Mouse (Mus musculus) neural tube, postnatal 0 days (tissue): ENCODE results near the gene Vmn2r2. TPM values are rescaled to one million over a fixed set of nuclear protein-coding genes. Genes with fewer than 3 reads are reported as not detected.

ENCODE experiments used
- polyA plus RNA-seq: library from polyadenylated mRNA; unstranded; fragments of >200 nt; fragmentation: Nextera tagmentation; extraction: Ambion mirVana; gene quantifications from 2 replicates; pipeline ENCODE4 v1.2.1, GENCODE M21; 2015

The Vmn2r2 gene
- polyA plus RNA-seq, result 0.10 and 0.12 TPM in 2 replicates

GRCm38 (mm10) chr3:64141878-64142508 is at the start of gene Vmn2r2:
Gene Vmn2r2 (minus strand): TSS chr3:64141928.

GRCm38 (mm10) chr3:64081247-64081646 is 60.5 kb downstream of the Vmn2r2 start, which contains the start of gene Vmn2r1:
Gene Vmn2r1 (plus strand): TSS chr3:64081547.

Other genes starting within 250 kb of the Vmn2r2 start
- gene Plch1, start 242.5 kb downstream of the Vmn2r2 start, polyA plus RNA-seq, result 4.8 and 6.1 TPM in 2 replicates
- gene E130311K13Rik, start 212.5 kb downstream of the Vmn2r2 start, polyA plus RNA-seq, result 10.8 and 10.9 TPM in 2 replicates
- gene Slc33a1, start 177.2 kb downstream of the Vmn2r2 start, polyA plus RNA-seq, result 19.4 and 22.5 TPM in 2 replicates
- gene Gmps, start 165.8 kb downstream of the Vmn2r2 start, polyA plus RNA-seq, result 28.1 and 29.1 TPM in 2 replicates
- 0.08 and 0.23 TPM in 2 replicates for gene Vmn2r1, start 60.4 kb downstream of the Vmn2r2 start, polyA plus RNA-seq
- gene Vmn2r3, start 147.8 kb upstream of the Vmn2r2 start, polyA plus RNA-seq, result 0.01 TPM in 1 of 2 replicates, not detected in the other